22 mouse cellular contexts compared by ENCODE assay signal in the genomic region with DNA sequence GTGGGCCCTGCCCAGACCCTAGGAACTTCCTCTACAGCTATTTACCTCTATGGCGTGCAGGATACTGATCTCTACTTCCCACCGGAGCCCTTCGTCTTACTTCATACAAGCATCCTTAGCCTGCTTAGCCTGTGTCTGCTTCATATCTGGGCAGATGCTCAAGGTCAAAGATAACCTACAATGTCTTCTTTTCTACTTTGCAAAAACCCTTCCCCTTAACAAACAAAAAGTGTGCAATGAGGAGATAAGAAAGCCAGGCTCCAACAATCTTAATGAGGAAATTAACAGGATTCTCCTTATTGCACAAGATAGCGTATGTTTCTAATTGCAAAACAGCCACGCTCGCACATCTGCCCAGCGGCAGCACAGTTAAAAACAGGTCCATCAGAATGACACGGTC.
DNase-seq lines count a peak whose midpoint lies in the region; ATAC-seq and TF ChIP-seq lines count a peak whose summit lies in the region.
"Had no signal": no experiment of that assay in that cellular context is flagged by ENCODE, and none has a peak within 500 bp of the region (broad histone marks: within the 10 kb centered on the region; RNA-seq: fewer than 3 reads in every experiment).

No protein-coding gene starts in this region.

- ATAC-seq in G1E (ENCODE audit: extremely low read depth, insufficient number of reproducible peaks, low FRiP score, poor library complexity, severe bottlenecking) = peak; percentile 79
- ATAC-seq in liver, embryonic 12.5 days = peak; percentile 57
- ATAC-seq in megakaryocyte, adult 5-6 weeks (ENCODE audit: poor library complexity, severe bottlenecking) = peak; percentile 59; the same call in 1 of the 2 replicates
- ATAC-seq in midbrain, embryonic 14.5 days (ENCODE audit: low FRiP score, low TSS enrichment) = no peak
- ATAC-seq: intestine, postnatal 0 days had no signal

- H3K36me3 ChIP-seq in G1E (replicated peaks) = peaks cover 86% of the 10 kb centered on the region
- peaks cover 80% of the 10 kb centered on the region for H3K36me3 ChIP-seq in liver, embryonic 12.5 days
- H3K36me3 ChIP-seq in midbrain, embryonic 14.5 days (ENCODE audit: control insufficient read depth, insufficient read depth, low read length) = peaks cover 46% of the 10 kb centered on the region

- no peak overlapping the region for H3K4me2 ChIP-seq in liver, embryonic 12.5 days
- no peak overlapping the region for H3K4me2 ChIP-seq in midbrain, embryonic 14.5 days (ENCODE audit: low read length)
- H3K4me2 ChIP-seq: embryonic facial prominence, embryonic 12.5 days; forebrain, embryonic 12.5 days; heart, embryonic 12.5 days; hindbrain, embryonic 12.5 days; limb, embryonic 15.5 days; midbrain, embryonic 12.5 days had no signal

- H3K9ac ChIP-seq in liver, embryonic 12.5 days = no peak overlapping the region
- H3K9ac ChIP-seq in midbrain, embryonic 14.5 days (replicated peaks; ENCODE audit: low read length) = no peak overlapping the region
- H3K9ac ChIP-seq: embryonic facial prominence, embryonic 12.5 days; forebrain, embryonic 12.5 days; heart, embryonic 12.5 days; hindbrain, embryonic 12.5 days; limb, embryonic 15.5 days; midbrain, embryonic 12.5 days had no signal

- no peaks in the 10 kb centered on the region for H3K9me3 ChIP-seq in G1E (replicated peaks)
- no peaks in the 10 kb centered on the region for H3K9me3 ChIP-seq in liver, embryonic 12.5 days (replicated peaks)
- H3K9me3 ChIP-seq in midbrain, embryonic 14.5 days (ENCODE audit: control insufficient read depth, low read length) = no peaks in the 10 kb centered on the region
- H3K9me3 ChIP-seq: embryonic facial prominence, embryonic 12.5 days; forebrain, embryonic 12.5 days; limb, embryonic 15.5 days had no signal

- peak; percentile 28 for DNase-seq in G1E (ENCODE audit: low spot score)
- peak; percentile 15 for DNase-seq in c-Kit-positive CD71-positive TER-119-positive erythroid progenitor cells, embryonic 14.5 days (ENCODE audit: low spot score)
- DNase-seq in midbrain, embryonic 14.5 days = no peak
- DNase-seq in right cerebral cortex, postnatal 10 days (ENCODE audit: low spot score in 2 of 2) = no peak
- DNase-seq in heart, adult 9 months (ENCODE audit: low spot score in 2 of 2) = no peak
- DNase-seq: adrenal gland, postnatal 10 days; heart, adult 11 months; kidney, postnatal 25 days; layer of hippocampus, adult 9-11 months; right cerebral cortex, postnatal 25 days; spleen, adult 18-20 months; thymus, postnatal 14 days had no signal

- H3K27me3 ChIP-seq in G1E (ENCODE audit: insufficient read depth, low read length) = no peaks in the 10 kb centered on the region
- no peaks in the 10 kb centered on the region for H3K27me3 ChIP-seq in liver, embryonic 12.5 days (replicated peaks)
- no peaks in the 10 kb centered on the region for H3K27me3 ChIP-seq in midbrain, embryonic 14.5 days (ENCODE audit: control insufficient read depth, insufficient read depth, low read length)
- H3K27me3 ChIP-seq: embryonic facial prominence, embryonic 12.5 days; forebrain, embryonic 12.5 days; heart, embryonic 12.5 days; hindbrain, embryonic 12.5 days; limb, embryonic 15.5 days; midbrain, embryonic 12.5 days had no signal

- WGBS in liver, embryonic 12.5 days (ENCODE audit: insufficient replicate concordance) = 38% methylated on average over 8 of the region's 8 CpGs
- WGBS in midbrain, embryonic 14.5 days = 88% methylated on average over 8 of the region's 8 CpGs

- no peak for TF ChIP-seq CTCF in G1E (IDR thresholded peaks at IDR 0.05; ENCODE audit: low read depth, low read length)

- H3K27ac ChIP-seq in liver, embryonic 12.5 days = no peak overlapping the region
- H3K27ac ChIP-seq in midbrain, embryonic 14.5 days (replicated peaks; ENCODE audit: low read depth, low read length) = no peak overlapping the region
- H3K27ac ChIP-seq: embryonic facial prominence, embryonic 12.5 days; forebrain, embryonic 12.5 days; hindbrain, embryonic 12.5 days; limb, embryonic 15.5 days; macrophage; midbrain, embryonic 12.5 days had no signal

- H3K4me3 ChIP-seq in G1E (ENCODE audit: low read depth, low read length) = no peak overlapping the region; the same call in 1 of the 2 replicates
- H3K4me3 ChIP-seq in liver, embryonic 12.5 days = no peak overlapping the region
- no peak overlapping the region for H3K4me3 ChIP-seq in midbrain, embryonic 14.5 days (replicated peaks; ENCODE audit: low read depth, low read length)
- H3K4me3 ChIP-seq: embryonic facial prominence, embryonic 12.5 days; forebrain, embryonic 12.5 days; heart, embryonic 12.5 days; hindbrain, embryonic 12.5 days; limb, embryonic 15.5 days; midbrain, embryonic 12.5 days had no signal

- peaks cover 51% of the 10 kb centered on the region for H3K4me1 ChIP-seq in G1E (ENCODE audit: insufficient read depth, low read depth, low read length)
- peaks cover 23% of the 10 kb centered on the region for H3K4me1 ChIP-seq in liver, embryonic 12.5 days
- peaks cover 10% of the 10 kb centered on the region; the same call in 1 of the 2 replicates for H3K4me1 ChIP-seq in midbrain, embryonic 14.5 days (ENCODE audit: control insufficient read depth, insufficient read depth, low read length)
- H3K4me1 ChIP-seq: embryonic facial prominence, embryonic 12.5 days; limb, embryonic 15.5 days had no signal

Comparison
In these comparisons a context has a peak if more than half of its experiments do, and no peak if none do; other contexts are left out.
1. DNase-seq: peak in G1E (single experiment) and c-Kit-positive CD71-positive TER-119-positive erythroid progenitor cells, embryonic 14.5 days (single experiment); none in midbrain, embryonic 14.5 days (single experiment), right cerebral cortex, postnatal 10 days (0 of 2) and heart, adult 9 months (0 of 2).